Mouse (Mus musculus) activated CD4-positive, CD25-positive, alpha-beta regulatory T cell, adult 4 months (primary cell): Measurements from ENCODE around the gene Bricd5. TPM values are rescaled to one million over a fixed set of nuclear protein-coding genes. Genes with fewer than 3 reads are reported as not detected.

Experiments used
- polyA plus RNA-seq, 2 experiments: library from polyadenylated mRNA; unstranded; fragments of 100-300 nt; shearing (Covaris generic); gene quantifications; one replicate each; pipeline ENCODE4 v1.2.1; 2017

The Bricd5 gene
- polyA plus RNA-seq, 2 experiments from 2014 or later: not detected

Other genes starting within 250 kb of the Bricd5 start
- gene Ccnf, start 222.4 kb upstream of the Bricd5 start, polyA plus RNA-seq: 10 to 100 TPM in 1 of 2 experiments, 1 to 10 TPM in 1; 9.2 to 12.3 TPM
- under 1 TPM in 1 of 2 experiments, not detected in 1; 0.21 TPM for gene Abca17, start 122.8 kb upstream of the Bricd5 start, polyA plus RNA-seq
- gene Abca3, start 121.9 kb upstream of the Bricd5 start, polyA plus RNA-seq: 10 to 100 TPM; 15.8 to 20.0 TPM
- gene Rnps1, start 59.3 kb upstream of the Bricd5 start, polyA plus RNA-seq: 100 to 1,000 TPM; 114 to 119 TPM
- gene Eci1, start 47.2 kb upstream of the Bricd5 start, polyA plus RNA-seq: 10 to 100 TPM; 57.0 to 77.2 TPM
- 1 to 10 TPM; 1.9 to 3.6 TPM for gene Dnase1l2, start 30.8 kb upstream of the Bricd5 start, polyA plus RNA-seq
- 10 to 100 TPM; 22.6 to 37.5 TPM for gene E4f1, start 3.6 kb upstream of the Bricd5 start, polyA plus RNA-seq
- gene Pgp, start 3.5 kb upstream of the Bricd5 start, polyA plus RNA-seq: 1 to 10 TPM; 3.3 to 6.2 TPM
- gene Mlst8, start 5.2 kb downstream of the Bricd5 start, polyA plus RNA-seq: 10 to 100 TPM; 12.6 to 15.3 TPM
- gene Caskin1, start 14.7 kb downstream of the Bricd5 start, polyA plus RNA-seq: under 1 TPM; 0.10 to 0.17 TPM
- gene Traf7, start 54.1 kb downstream of the Bricd5 start, polyA plus RNA-seq: 10 to 100 TPM; 35.0 to 58.7 TPM
- 1 to 10 TPM; 2.8 to 3.3 TPM for gene Rab26, start 60.3 kb downstream of the Bricd5 start, polyA plus RNA-seq
- 10 to 100 TPM; 11.5 to 15.4 TPM for gene Pkd1, start 76.0 kb downstream of the Bricd5 start, polyA plus RNA-seq
- gene Tsc2, start 158.7 kb downstream of the Bricd5 start, polyA plus RNA-seq: 10 to 100 TPM in 1 of 2 experiments, 1 to 10 TPM in 1; 9.8 to 24.1 TPM
- 1 to 10 TPM; 2.1 to 2.6 TPM for gene Nthl1, start 158.8 kb downstream of the Bricd5 start, polyA plus RNA-seq
- gene Slc9a3r2, start 176.4 kb downstream of the Bricd5 start, polyA plus RNA-seq: not detected
- gene Npw, start 184.6 kb downstream of the Bricd5 start, polyA plus RNA-seq: under 1 TPM in 1 of 2 experiments, not detected in 1; 0.66 TPM
- gene Zfp598, start 195.8 kb downstream of the Bricd5 start, polyA plus RNA-seq: 1 to 10 TPM; 4.5 to 4.6 TPM
- gene Syngr3, start 216.1 kb downstream of the Bricd5 start, polyA plus RNA-seq: 1 to 10 TPM in 1 of 2 experiments, under 1 TPM in 1; 0.43 to 1.2 TPM
- gene Gfer, start 222.3 kb downstream of the Bricd5 start, polyA plus RNA-seq: 10 to 100 TPM; 13.1 to 15.5 TPM
- gene Noxo1, start 222.3 kb downstream of the Bricd5 start, polyA plus RNA-seq: 1 to 10 TPM; 1.4 to 1.5 TPM
- gene Tbl3, start 233.8 kb downstream of the Bricd5 start, polyA plus RNA-seq: 10 to 100 TPM; 23.6 to 46.2 TPM
- not detected for gene Rnf151, start 244.2 kb downstream of the Bricd5 start, polyA plus RNA-seq
- 1,000 to 10,000 TPM in 1 of 2 experiments, 100 to 1,000 TPM in 1; 537 to 1,178 TPM for gene Rps2, start 244.2 kb downstream of the Bricd5 start, polyA plus RNA-seq